Mouse (Mus musculus) G1E-ER4 (cell line): Measurements from ENCODE around the gene Ddx25. TPM values are rescaled to one million over a fixed set of nuclear protein-coding genes. Genes with fewer than 3 reads are reported as not detected.

Experiments used
- GATA1 ChIP-seq: IDR thresholded peaks from one replicate; pipeline ENCODE4 v1.8.0; 2012; ENCODE audit warnings: low read length, inconsistent platforms
- polyA plus RNA-seq: library from polyadenylated mRNA; stranded (reverse); fragments of >175 nt; gene quantifications from 2 replicates; pipeline ENCODE4 v1.2.3, GENCODE M21; 2012

The Ddx25 gene
- polyA plus RNA-seq, 1 experiment = not detected

DNA sequence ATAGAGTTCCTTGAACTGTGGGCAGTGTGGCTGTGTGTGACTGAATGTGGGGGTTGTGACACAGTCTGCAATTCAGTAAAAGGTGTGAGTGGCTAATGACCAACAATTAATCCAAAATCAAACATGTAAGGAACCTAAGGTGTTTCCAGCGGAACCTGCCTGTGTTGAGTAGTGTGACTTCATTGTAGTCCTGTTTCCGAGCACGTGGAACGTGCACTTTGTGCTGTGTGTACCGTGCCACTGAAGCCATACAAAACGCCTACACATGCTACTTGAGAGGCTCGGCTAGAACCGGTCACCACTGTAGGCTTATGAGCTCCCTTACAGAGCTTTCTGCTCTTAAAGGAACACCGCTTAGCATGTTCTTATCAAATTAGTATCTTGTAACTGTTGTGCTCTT, 9.9 kb downstream of the Ddx25 start:
- TF ChIP-seq GATA1 = no peak

DNA sequence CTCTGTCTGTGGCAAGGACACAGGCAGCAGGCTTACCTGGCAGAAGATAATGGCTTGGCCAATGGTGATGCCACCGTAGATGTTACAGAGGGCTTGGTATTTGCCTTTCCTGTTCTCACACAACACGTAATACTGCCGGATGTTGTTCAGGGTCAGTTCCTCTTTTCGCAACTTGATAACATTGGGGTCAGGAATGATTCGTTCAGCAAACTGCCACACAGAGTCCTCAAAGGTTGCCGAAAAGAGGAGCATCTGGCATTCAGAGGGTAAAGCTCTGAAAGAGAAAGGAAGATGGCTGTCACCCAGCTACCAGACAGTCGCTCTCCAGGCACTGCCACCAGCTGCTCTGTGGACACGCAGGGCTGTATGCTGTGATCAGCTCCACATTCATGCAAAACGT, 11.6 kb downstream of the Ddx25 start:
- TF ChIP-seq GATA1 = no peak

DNA sequence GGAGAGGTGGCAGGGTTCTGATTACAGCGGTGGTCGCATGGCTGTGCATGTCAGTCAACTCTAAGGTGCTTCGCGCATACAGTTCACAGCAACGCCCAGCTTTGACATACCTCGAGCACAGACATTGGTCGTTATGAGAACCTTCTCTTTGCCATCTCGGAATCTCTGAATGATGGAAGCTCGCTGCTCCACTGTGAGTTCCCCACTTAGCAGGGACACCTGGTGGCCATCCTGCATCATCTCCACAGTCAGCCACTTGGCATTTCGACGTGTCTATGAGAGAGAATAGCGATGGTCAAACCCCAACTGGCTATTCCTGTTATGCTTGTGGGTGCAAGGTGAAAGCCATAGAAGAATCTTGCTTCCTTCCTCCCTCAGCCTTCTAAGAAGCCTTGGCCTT, 12.6 kb downstream of the Ddx25 start:
- TF ChIP-seq GATA1 = no peak

DNA sequence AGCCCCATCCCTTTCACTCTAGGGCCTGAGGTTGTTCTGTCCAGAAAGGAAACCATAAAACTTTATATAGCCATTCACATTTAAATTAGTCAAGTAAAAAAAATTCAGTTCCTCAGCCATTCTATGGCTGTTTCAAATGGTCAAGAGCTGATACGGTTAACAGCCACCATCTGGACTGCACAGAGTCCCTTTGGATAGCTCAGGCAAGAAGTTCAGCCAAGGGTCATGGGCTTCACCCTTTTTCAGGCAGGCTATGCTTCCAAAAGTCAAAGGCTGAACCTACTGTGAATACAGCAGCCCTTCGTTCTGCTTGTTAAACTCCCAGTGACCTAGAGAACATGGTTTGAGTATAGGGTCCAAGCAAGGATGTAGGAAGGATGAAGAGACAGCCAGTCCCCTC, 13.7 kb downstream of the Ddx25 start:
- no peak for TF ChIP-seq GATA1

DNA sequence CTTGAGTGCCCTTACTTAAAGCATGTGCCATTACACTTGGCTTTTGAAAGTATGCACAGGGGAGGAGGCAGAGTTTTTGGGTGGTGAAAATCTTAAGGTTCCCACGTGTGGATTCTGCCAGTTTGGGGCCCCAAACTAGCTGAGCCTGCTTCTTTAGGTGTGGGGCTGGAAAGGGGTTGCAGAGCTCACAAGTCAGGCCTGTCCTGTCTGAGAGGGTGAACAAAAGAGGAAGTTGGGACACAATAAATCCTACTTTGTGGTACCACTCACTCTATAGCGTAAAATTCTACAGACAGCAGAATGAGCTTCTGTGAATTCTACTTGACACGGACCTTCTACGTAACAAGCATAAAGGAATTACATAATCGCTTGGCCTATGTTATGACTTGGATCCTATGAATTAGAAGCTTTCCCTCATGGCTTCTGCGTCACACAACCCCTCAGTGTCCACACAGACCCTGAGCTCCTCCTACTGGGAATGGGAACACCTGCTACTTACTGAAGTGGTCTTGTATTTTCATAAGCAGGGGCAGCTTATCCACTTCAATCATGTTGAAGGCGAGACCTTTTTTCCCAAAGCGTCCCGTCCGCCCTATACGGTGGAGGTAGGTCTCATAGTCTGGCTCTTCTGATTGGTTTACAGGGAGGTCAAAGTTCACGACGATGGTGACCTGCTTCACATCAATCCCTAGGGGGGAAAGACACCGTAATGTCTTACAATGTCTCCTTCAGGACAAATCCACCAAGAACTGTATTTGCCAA, 15.0 kb downstream of the Ddx25 start:
- TF ChIP-seq GATA1 = no peak

DNA sequence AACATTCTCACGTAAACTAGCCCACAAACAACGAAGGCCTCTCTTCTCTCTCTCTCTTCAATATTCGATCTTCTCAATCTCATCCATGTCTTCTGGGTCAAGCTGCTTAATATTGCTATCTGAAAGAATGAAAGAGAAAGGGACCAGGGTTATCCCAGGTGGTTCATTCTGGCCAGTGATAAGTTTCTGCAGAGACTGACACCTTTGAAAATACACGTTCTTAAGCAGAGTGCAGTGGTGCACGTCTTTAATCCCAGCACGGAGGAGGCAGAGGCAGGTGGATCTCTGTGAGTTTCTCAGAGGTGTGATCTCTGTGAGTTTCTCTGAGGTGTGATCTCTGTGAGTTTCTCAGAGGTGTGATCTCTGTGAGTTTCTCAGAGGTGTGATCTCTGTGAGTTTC, 16.4 kb downstream of the Ddx25 start:
- no peak for TF ChIP-seq GATA1

DNA sequence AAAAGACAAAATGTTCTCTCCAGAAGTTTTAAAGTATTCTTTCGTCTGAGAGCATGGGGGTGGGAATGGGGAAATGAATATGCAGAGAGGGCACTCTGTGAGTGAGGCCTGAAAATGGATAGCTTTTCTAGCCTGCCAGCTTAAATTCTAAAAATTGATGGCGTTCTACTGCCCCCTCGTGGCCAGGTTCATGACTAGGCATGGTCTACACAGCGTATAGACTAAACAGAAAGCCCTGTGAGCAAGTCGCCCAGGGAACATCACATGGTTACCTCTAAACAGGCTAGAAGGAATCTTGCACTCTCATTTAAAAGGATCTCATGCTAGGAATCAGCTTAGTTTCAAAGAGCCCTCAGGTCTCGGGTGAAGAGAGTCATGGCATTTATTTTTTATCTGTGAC, 16.8 kb downstream of the Ddx25 start:
- TF ChIP-seq GATA1 = no peak

DNA sequence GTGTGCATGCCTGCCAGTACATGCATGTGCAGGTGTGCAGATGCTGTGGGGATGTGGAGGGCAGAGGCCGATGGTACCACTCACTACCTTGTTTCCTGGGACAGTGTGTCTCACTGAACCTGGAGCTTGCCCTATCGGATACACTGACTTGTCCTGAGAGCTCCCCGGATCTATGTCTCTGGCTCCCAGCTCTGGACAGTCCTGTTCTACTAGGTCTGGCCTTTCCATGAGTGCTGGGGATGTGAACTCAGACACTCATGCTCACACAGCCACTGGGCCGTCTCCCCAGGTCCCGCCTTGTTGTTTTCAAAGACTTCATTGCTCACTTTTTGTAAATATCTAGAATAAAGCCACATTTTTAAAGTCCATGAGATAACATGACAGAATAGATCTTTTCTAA, 17.3 kb downstream of the Ddx25 start:
- no peak for TF ChIP-seq GATA1

DNA sequence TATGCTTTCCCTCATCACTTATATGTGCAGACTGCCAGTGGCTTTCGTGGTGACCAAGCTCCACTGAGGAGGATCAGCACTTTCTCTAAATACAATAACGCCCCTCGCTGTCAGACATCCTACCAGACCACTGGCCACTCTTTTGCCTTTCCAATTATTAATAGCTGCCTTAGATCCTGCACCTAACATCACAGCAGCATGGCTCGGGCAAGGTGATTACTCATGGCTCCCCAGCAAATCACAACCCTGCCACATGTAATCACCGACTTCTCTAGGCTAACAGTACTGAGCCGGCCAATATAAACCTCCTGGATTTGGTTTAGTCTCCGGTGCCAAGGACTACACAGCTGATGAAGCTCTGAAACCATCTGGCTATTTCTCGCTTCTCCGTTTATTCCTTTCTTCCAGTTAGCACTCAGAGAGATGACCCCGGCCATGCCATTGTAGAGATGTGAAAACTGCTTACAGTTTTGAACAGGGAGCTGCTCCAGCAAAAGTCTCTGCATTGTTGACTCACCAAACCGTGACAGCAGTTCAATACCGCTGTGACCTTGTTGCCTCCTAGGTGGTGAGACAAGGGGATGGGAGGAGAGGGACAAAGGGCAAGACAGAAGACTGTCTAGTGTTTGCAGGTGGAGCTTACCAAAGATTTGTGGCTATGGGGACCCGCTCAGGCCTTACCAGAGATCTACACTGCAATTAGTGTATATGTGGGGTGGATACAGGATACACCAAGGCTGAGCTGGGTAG, 19.2 kb downstream of the Ddx25 start:
- no peak for TF ChIP-seq GATA1

DNA sequence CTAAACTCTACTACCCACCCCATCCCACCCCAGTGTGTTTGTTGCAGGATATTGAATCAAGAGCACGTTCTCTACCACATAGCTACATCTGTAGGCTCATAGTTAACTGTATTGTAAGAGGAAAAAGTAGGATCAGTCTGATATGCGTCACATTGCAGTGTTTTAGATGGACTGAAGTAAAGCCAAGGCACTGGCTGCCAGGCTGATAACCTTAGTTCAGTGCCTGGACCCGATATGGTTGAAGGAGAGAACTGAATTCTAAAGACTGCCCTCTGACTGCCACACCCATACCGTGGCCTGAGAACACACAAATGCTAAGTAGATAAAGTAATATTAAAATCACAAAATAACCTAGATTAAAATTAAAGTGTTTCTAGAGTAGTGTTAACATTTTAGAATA, 22.5 kb downstream of the Ddx25 start:
- TF ChIP-seq GATA1 = no peak

DNA sequence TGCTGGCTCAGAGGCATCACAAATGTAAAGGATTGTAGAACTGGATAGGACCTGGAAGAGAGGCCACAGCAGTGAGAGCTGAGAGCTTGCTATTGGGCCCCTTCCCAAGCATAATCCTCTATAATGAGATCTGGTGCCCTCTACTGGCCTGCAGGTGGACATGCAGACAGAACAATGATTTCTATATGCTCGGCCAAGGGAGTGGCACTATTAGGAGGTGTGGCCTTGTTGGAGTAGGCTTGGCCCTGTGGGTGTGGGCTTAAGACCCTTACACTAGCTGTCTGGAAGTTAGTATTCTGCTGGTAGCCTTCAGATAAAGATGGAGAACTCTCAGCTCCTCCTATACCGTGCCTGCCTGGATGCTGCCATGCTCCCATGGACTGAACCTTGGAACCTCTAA, 23.2 kb downstream of the Ddx25 start:
- no peak for TF ChIP-seq GATA1

DNA sequence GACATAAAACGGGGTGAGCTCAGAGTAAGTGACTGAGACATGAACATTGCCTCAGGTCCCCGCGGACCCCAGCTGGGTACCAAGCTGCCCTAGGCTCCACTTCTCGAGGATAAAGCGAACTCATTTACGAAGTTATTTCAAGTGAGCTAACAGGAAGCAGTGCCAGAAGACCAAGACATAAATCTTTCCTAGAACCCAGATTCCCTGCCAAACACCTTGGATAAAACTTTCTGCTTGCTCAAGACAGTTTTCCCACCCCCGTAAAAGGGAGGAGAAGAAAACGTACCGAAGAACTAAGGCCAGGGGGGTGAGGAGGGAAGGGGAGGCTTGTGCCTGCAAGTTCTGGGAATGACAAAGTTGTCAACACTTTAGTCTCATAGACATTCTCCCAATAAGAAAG, 25.1 kb downstream of the Ddx25 start:
- no peak for TF ChIP-seq GATA1

DNA sequence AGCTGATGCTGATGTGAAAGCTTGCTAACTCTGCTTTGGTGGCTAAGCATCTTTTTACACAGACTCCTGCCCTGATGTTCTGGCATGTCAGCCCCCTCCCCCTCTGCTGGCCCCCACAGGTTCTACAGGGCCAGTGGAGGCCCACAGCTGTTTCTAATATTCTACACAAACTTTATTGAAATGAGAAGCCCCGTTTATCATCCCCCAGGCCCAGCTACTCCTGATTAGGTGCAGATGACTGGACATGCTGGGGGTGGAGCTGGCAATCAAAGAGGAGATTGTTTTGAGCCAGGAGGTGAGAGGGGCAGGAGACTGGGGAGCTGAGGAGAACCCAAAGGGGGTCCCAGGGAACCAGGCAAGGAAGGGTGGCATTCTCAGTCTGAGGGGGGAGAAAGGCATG, 28.5 kb downstream of the Ddx25 start:
- no peak for TF ChIP-seq GATA1

DNA sequence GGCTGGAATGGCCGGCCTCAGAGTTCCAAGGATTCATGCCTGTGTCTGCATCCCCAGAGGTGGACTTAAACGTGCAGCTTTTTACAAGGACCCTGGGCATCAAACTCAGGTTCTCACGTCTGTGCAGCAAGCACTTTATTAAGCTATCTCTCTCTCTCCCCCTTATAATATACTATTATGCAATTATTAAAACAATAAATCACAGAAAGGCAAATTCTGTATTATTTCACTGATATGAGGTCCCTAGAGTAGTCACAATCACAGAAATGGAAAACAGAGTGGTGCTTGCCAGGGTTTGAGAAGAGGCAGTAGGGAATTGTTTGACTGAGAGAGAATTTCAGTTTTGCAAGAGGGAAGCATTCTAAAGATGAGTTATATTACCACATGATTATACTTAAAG, 29.2 kb downstream of the Ddx25 start:
- TF ChIP-seq GATA1 = no peak

DNA sequence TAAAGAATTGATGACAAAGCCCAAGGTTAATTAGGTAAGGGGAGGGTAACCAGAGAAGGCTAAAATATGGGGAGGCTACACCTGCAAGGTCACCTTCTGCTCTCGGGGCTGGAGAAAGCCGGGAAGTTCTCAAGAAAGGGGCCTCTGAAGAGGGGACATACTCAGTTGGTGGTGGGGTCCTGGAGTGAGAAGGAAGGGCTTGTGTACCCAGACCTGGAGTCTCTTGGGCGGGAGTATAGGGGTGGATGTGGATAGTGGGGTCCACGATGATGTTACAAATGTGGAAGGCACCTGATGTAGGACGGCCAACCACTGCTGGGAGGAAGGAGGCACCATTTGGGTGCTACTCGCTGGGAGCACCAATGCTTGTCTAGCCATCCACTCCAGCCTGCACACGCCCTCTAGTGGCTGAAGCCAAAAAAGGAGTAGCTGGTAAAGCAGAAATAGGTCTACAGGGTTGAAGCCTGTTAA, 34.4 kb downstream of the Ddx25 start:
- TF ChIP-seq GATA1 = no peak

DNA sequence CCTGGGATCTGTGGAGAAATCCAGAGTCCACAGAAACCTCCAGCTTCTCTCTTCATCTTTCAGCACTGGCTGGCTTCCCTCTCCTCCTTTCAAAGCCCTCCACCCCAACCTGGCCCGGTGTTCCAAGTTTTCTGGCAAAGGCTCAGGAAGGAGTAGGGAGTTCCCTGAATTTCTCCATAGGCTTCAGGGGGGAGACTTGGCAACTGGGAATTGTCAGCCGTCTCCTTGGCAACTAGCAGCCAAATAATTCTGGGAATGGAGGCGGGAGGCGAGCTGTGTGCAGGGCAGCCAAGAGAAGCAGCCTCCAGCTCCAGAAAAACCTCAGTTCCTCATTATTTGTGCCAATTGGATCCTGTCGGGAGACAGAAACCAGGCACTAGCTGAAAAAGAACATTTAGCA, 34.8 kb downstream of the Ddx25 start:
- no peak for TF ChIP-seq GATA1
